Mouse (Mus musculus) heart, embryonic 16.5 days (tissue): Measurements from ENCODE around the gene Mrps22. TPM values are rescaled to one million over a fixed set of nuclear protein-coding genes. Genes with fewer than 3 reads are reported as not detected.

Experiments
- ATAC-seq: fragments of 200-750 bp; cut with Nextera tagmentation; replicated peaks from 2 replicates; pipeline ENCODE4 v1.8.0; 2017; ENCODE audit warnings: moderate number of reproducible peaks; ENCODE audit not compliant: insufficient read depth, low FRiP score; ENCODE audit errors: extremely low read depth
- H3K27ac ChIP-seq: fragments of 300-500 bp; sonication (generic); 2 replicates; pipeline ENCODE4 v1.5.1; 2014; ENCODE audit warnings: mild to moderate bottlenecking, low read length, control low read depth, moderate library complexity
- H3K27me3 ChIP-seq: fragments of 300-500 bp; sonication (generic); 2 replicates; pipeline ENCODE4 v1.6.1; 2014; ENCODE audit warnings: low read length, mixed read lengths; ENCODE audit not compliant: control insufficient read depth, insufficient read depth
- H3K36me3 ChIP-seq: fragments of 300-500 bp; sonication (generic); 2 replicates; pipeline ENCODE4 v1.6.1; 2014; ENCODE audit not compliant: control insufficient read depth, insufficient read depth
- H3K4me1 ChIP-seq: fragments of 300-500 bp; sonication (generic); 2 replicates; pipeline ENCODE4 v1.6.1; 2014; ENCODE audit warnings: low read length, mixed read lengths; ENCODE audit not compliant: control insufficient read depth, insufficient read depth
- H3K4me2 ChIP-seq: fragments of 300-500 bp; sonication (generic); 2 replicates; pipeline ENCODE4 v1.6.1; 2014; ENCODE audit warnings: low read depth, mild to moderate bottlenecking, control low read depth, low read length
- H3K4me3 ChIP-seq: fragments of 300-500 bp; sonication (generic); 2 replicates; pipeline ENCODE4 v1.5.1; 2014; ENCODE audit warnings: mild to moderate bottlenecking, control low read depth, low read length
- H3K9ac ChIP-seq: fragments of 300-500 bp; sonication (generic); 2 replicates; pipeline ENCODE4 v1.6.1; 2014; ENCODE audit warnings: low read length, control low read depth
- H3K9me3 ChIP-seq: fragments of 300-500 bp; sonication (generic); replicated peaks from 2 replicates; pipeline ENCODE4 v1.6.1; 2016; ENCODE audit warnings: low read length; ENCODE audit not compliant: control insufficient read depth
- WGBS: fragments of 180-500 bp; shearing (Covaris S2); extraction: QIAGEN DNeasy Blood & Tissue Kit; methylation state at CpG from one replicate; pipeline ENCODE4 v1.1.7; 2014; 5-methylcytosine and 5-hydroxymethylcytosine counted together
- polyA plus RNA-seq: library from polyadenylated mRNA; unstranded; fragments of >200 nt; fragmentation: Nextera tagmentation; extraction: Ambion mirVana; gene quantifications from 2 replicates; pipeline ENCODE4 v1.2.1, GENCODE M21; 2015

Mrps22 gene
- polyA plus RNA-seq: 60.4 and 66.7 TPM in 2 replicates

- WGBS: under 1% methylated on average over 44 of the region's 44 CpGs
- Histone ChIP-seq H3K36me3 (peaks cover 16% of the 10 kb centered on the region), H3K4me3 (peak within 1 kb of the TSS; percentile 75), H3K27ac (peak within 1 kb of the TSS; percentile 37; the same call in 1 of the 2 replicates), H3K9ac (peak within 1 kb of the TSS; percentile 84), H3K4me2 (peak within 1 kb of the TSS; percentile 72), H3K27me3 (no peaks in the 10 kb centered on the region), H3K9me3 (no peaks in the 10 kb centered on the region), H3K4me1 (peaks cover 8% of the 10 kb centered on the region)
- ATAC-seq: peak; percentile 95
Observed at GRCm38 (mm10) chr9:98601156-98601836, at the start of gene Mrps22. TSS of gene Mrps22 (minus strand) at chr9:98601660.

DNA sequence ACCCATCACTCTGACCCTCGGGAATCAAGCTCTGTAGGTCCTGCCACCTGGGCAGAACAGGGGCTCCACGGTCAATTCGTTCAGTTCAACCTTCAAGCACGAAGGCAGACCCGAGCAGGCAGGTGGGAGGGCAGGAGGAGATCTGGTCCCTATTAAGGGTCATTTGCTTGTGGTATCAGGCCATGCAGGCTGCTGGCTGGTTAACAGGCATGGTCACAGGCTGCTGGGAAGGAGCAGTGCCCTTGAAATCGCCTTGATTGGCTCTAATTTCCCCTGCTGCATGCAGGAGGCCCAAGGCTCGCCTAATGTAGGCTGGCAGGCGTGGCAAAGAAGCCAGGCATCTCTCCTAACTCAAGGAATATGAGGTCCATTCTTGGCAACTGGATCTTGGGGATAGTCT lies 49.1 kb upstream of the Mrps22 start:
- H3K36me3 ChIP-seq: no peaks in the 10 kb centered on the region
- H3K4me1 ChIP-seq: no peaks in the 10 kb centered on the region
- no peaks in the 10 kb centered on the region for H3K27me3 ChIP-seq
- H3K27ac ChIP-seq: no peak overlapping the region
- H3K9ac ChIP-seq: no peak overlapping the region
- 71% methylated on average over 8 of the region's 8 CpGs for WGBS
- no peaks in the 10 kb centered on the region for H3K9me3 ChIP-seq
- no peak for ATAC-seq
- no peak overlapping the region for H3K4me2 ChIP-seq
- no peak overlapping the region for H3K4me3 ChIP-seq

GRCm38 (mm10) chr9:98647418-98647817 lies 46.0 kb upstream of the Mrps22 start:
- ATAC-seq: no peak
- H3K4me1 ChIP-seq: no peaks in the 10 kb centered on the region
- H3K27me3 ChIP-seq: no peaks in the 10 kb centered on the region
- no peaks in the 10 kb centered on the region for H3K36me3 ChIP-seq
- no peak overlapping the region for H3K27ac ChIP-seq
- no peak overlapping the region for H3K9ac ChIP-seq
- H3K4me3 ChIP-seq: no peak overlapping the region
- 80% methylated on average over 12 of the region's 12 CpGs for WGBS
- H3K4me2 ChIP-seq: no peak overlapping the region
- no peaks in the 10 kb centered on the region for H3K9me3 ChIP-seq

- no peaks in the 10 kb centered on the region for H3K9me3 ChIP-seq
- no peaks in the 10 kb centered on the region for H3K36me3 ChIP-seq
- WGBS: 27% methylated on average over 4 of the region's 4 CpGs
- no peak overlapping the region for H3K9ac ChIP-seq
- no peaks in the 10 kb centered on the region for H3K4me1 ChIP-seq
- no peak overlapping the region for H3K4me2 ChIP-seq
- no peaks in the 10 kb centered on the region for H3K27me3 ChIP-seq
- ATAC-seq: no peak; the same call in 1 of the 2 replicates
- no peak overlapping the region for H3K27ac ChIP-seq
- H3K4me3 ChIP-seq: no peak overlapping the region
Observed at GRCm38 (mm10) chr9:98645750-98646149, 44.3 kb upstream of the Mrps22 start.

DNA sequence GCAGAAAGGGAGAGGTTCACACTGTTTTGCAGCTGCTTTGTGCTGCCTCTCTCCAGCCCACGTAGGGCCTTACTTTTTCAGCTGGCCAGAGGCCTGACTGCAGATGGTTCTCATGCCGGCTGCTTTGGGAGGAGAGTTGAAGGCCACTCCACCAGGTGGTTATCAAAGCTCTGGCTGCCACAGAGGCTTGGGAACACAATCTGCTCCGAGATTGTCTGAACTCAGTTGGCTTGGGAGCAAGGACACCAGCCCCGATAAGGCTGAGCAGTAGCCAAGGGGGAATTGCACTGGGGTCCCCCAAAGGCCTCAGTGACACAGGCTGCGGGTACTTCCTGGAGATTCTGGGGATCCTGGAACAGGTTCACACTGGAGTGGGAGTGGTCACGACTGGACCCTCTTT lies 40.7 kb upstream of the Mrps22 start:
- no peaks in the 10 kb centered on the region for H3K36me3 ChIP-seq
- H3K4me1 ChIP-seq: no peaks in the 10 kb centered on the region
- H3K27me3 ChIP-seq: no peaks in the 10 kb centered on the region
- H3K9ac ChIP-seq: no peak overlapping the region
- 51% methylated on average over 6 of the region's 6 CpGs for WGBS
- H3K4me2 ChIP-seq: no peak overlapping the region
- H3K9me3 ChIP-seq: no peaks in the 10 kb centered on the region
- H3K27ac ChIP-seq: no peak overlapping the region
- no peak for ATAC-seq
- H3K4me3 ChIP-seq: no peak overlapping the region

DNA sequence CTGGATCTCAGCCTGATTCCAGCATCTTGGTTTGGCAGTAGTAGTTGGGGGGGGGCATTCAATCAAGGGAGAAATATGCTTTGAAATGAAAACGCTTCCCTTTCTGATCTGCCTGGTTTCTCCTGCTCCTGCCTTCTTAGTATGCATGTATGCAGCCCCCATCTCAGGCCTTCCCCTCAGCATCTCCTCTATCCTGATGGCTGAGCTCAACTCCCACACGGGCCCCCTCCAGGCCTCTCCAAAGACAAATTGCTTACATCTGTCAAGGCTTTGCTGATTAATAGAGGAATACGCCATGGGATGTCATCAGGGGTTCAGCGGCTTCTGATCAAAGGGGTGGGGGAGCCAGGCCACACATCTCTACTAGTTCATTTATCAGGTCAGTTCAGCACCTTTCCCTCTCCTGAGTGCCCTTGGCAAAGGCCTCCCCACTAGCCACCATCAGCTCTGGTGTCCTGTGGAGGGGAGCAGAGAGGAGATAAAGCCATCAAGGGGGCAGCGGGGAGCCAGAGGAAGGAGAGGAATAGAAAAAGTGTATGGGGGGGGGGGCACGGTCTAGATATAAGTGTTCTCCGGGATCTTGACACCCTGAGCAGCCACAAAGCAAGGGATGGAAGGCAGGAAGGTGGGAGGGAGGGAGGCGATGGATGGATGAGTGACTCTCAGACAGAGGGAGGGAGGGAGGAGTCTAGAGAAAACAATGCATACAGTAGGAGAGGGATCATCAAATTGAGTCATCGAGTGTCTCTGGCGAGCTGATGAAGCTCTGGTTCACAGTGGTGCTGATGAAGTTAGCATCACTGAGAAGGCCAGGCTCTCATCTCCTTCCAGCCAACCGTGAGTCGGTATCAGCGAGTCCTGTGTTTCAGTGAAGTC lies 32.1 kb upstream of the Mrps22 start:
- no peak overlapping the region for H3K27ac ChIP-seq
- no peaks in the 10 kb centered on the region for H3K9me3 ChIP-seq
- H3K4me3 ChIP-seq: no peak overlapping the region
- no peak overlapping the region for H3K9ac ChIP-seq
- H3K4me2 ChIP-seq: no peak overlapping the region
- no peak for ATAC-seq
- peaks cover 3% of the 10 kb centered on the region; the same call in 1 of the 2 replicates for H3K27me3 ChIP-seq
- WGBS: 58% methylated on average over 13 of the region's 13 CpGs
- H3K36me3 ChIP-seq: no peaks in the 10 kb centered on the region
- no peaks in the 10 kb centered on the region for H3K4me1 ChIP-seq

DNA sequence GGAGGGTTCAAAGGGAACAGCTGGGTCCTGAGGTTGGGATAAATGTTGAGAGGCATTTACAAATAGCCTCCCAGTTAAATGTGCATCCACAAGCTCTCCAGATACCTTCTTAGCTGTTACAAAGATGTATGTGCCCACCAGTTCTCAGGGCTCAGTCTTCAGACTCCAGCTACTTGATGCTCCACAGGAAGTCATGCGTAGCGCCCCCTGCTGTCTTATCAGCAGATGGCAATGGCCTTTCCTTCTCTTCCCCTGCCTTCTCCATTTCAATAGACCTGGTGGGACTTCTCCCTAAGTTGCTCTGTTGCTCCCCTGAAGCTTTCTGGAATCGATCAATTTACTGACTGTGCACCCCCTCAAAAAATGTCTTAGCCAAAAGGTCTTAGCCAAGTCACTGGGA lies 27.0 kb upstream of the Mrps22 start:
- Histone ChIP-seq H3K4me2 (no peak overlapping the region), H3K9me3 (no peaks in the 10 kb centered on the region), H3K4me3 (no peak overlapping the region), H3K27me3 (peaks cover 7% of the 10 kb centered on the region; the same call in 1 of the 2 replicates), H3K4me1 (no peaks in the 10 kb centered on the region), H3K36me3 (no peaks in the 10 kb centered on the region), H3K9ac (no peak overlapping the region), H3K27ac (no peak overlapping the region)
- no peak for ATAC-seq
- WGBS: 28% methylated on average over 3 of the region's 3 CpGs

DNA sequence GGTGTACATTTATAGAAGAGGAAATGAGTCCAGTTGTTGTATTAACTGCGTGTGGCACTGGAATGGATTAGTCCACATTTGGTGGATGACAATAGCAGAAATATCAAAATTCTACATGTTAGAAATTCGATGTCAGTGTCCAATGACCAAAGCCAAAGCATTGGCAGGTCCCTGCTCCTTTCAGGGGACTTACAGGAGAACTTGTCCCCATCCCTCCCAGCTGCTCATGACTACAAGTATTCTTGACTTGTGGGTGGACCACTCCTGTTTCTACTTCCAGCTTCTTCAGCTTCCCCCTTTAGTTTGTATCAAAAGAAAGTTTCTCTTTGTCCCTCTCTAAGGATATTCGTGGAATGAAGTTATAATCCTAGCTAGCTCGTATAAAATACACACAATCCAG lies 3.4 kb upstream of the Mrps22 start:
- no peak overlapping the region for H3K27ac ChIP-seq
- no peaks in the 10 kb centered on the region for H3K36me3 ChIP-seq
- no peak overlapping the region for H3K9ac ChIP-seq
- no peak overlapping the region for H3K4me2 ChIP-seq
- H3K4me1 ChIP-seq: peaks cover 8% of the 10 kb centered on the region
- no peaks in the 10 kb centered on the region for H3K27me3 ChIP-seq
- H3K4me3 ChIP-seq: no peak overlapping the region
- H3K9me3 ChIP-seq: no peaks in the 10 kb centered on the region
- 57% methylated on average over 4 of the region's 4 CpGs for WGBS
- ATAC-seq: no peak

DNA sequence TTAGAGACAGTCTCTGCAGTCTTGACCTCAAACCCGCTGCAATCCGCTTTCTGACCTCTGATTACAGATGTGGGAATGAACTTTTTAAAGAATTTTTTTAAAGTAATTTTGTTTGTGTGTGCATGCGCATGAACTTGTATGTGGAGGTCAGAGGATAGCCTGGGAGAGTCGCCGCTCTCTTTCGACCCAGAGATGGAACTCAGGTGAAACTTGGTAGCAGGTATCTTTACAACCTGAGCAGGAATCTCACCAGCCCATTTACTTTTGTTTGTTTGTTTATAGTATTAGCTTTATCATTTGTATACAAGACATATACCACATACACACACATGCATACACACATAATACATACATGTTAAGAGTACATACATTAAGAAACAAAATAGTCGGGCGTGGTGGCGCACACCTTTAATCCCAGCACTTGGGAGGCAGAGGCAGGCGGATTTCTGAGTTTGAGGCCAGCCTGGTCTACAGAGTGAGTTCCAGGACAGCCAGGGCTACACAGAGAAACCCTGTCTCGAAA lies 438 bp upstream of the Mrps22 start:
- Histone ChIP-seq H3K4me3 (peak overlapping the region; percentile 75), H3K27ac (no peak overlapping the region), H3K36me3 (peaks cover 12% of the 10 kb centered on the region), H3K27me3 (no peaks in the 10 kb centered on the region), H3K9ac (peak overlapping the region; percentile 84), H3K4me2 (peak overlapping the region; percentile 59), H3K4me1 (peaks cover 8% of the 10 kb centered on the region), H3K9me3 (no peaks in the 10 kb centered on the region)
- WGBS: 50% methylated on average over 11 of the region's 11 CpGs
- ATAC-seq: no peak; the same call in 1 of the 2 replicates
